Mouse (Mus musculus) lung, postnatal 36 days (tissue): ENCODE data around the gene Olfr1280.
"Not testable (repeated sequence)": the region's sequence is repeated elsewhere in the genome, so short reads cannot be mapped to it uniquely, and the experiment has no call there.

Experiments
- DNase-seq: peaks from one replicate; pipeline ENCODE4 v3.0.0; 2022; ENCODE audit warnings: mixed read lengths

Gene Olfr1280

GRCm38 (mm10) chr2:111313717-111314116 lies at the start of gene Olfr1280:
Gene Olfr1280 (plus strand): TSS chr2:111314017.
- no peak for DNase-seq

DNA sequence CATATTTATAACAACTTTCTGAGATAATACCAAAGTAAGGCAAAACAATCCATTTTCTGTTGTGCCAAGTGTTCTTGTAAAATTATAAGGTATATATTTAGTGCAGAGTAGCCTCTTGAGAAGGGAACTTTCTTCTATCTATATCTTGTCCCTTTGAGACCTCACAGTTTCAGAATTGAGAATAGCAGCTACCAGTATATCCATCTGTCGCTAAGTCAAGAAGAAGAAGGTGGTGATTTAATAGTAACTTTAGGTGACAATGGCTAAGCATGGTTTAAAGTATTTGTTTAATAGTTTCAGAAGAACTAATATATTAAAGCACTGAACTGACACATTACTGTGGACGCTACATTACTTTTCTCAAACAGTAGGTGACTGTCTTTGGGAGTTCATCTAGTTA lies 39.8 kb upstream of the Olfr1280 start, which contains the start of gene Olfr1277:
Gene Olfr1277, minus strand, starts transcription at position 101 of the 400 bp plus-strand sequence.
- no peak for DNase-seq

GRCm38 (mm10) chr2:111289836-111290235 lies 24.0 kb upstream of the Olfr1280 start, which contains the start of gene Olfr1278:
Gene Olfr1278 (plus strand): TSS chr2:111290136.
- no peak for DNase-seq

GRCm38 (mm10) chr2:111298541-111298940 lies 15.3 kb upstream of the Olfr1280 start:
- no peak for DNase-seq

GRCm38 (mm10) chr2:111300374-111300773 lies 13.4 kb upstream of the Olfr1280 start, which contains the start of gene Olfr1279:
Gene Olfr1279 (plus strand): TSS chr2:111300635.
- no peak for DNase-seq

DNA sequence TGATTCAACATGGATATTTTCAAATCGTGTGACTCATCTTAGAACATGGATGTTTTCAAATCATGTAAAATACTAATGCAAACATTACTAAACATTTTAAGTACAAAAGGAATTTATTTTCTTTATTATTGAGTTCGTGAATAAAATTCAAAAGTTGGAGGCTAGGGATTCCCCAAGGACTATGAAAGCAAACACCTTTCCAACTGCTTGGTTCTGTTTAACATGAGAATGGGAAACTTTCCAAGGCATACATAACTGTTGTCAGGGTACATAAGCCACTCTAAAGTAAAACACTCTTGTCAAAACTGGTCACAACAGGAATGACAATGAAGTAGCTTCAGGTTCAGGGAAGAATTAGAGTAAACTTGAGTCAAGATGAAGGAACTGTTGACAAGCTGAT lies 12.4 kb downstream of the Olfr1280 start, which contains the start of gene Olfr1281:
Gene Olfr1281, plus strand, starts transcription at position 301 of the 400 bp plus-strand sequence.
- no peak for DNase-seq

DNA sequence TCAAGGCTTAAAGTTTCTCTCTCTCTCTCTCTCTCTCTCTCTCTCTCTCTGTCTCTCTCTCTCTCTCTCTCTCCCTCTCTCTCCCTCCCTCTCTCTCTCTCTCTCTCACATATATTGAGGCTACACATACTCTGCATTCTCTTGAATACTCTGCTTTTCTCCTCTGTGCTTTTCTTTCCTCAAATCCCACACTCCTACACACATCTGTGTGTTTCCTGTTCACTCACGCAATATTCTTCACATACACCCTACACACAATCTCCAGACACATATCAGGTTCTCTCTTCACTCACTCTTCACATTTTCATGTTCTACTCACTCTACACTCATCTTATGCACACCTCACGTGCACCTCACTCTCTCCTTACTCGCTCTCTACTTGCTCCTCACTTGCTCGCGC lies 19.9 kb downstream of the Olfr1280 start:
- DNase-seq = not testable (repeated sequence)

DNA sequence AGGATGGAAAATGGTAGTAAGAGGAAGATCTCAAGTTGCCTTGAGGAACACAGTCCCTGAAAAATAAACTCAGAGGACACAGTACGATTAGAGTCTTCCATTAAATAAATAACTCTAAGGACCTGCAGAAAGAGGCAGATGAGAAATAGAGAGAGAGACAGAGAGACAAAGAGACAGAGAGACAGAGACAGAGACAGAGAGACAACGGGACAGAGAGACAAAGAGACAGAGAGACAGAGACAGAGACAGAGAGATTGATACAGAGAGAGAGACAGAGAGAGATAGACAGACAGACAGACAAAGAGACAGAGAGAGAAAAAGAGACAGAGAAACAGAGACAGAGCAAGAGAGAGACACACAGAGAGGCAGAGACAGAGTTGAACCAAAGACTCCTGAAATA lies 22.2 kb downstream of the Olfr1280 start, which contains the start of gene Olfr1282:
Gene Olfr1282, minus strand, starts transcription at position 101 of the 400 bp plus-strand sequence.
- no peak for DNase-seq

GRCm38 (mm10) chr2:111366490-111366889 lies 52.7 kb downstream of the Olfr1280 start, which contains the start of gene Olfr1283:
Gene Olfr1283 (plus strand): TSS chr2:111366790.
- DNase-seq = no peak

DNA sequence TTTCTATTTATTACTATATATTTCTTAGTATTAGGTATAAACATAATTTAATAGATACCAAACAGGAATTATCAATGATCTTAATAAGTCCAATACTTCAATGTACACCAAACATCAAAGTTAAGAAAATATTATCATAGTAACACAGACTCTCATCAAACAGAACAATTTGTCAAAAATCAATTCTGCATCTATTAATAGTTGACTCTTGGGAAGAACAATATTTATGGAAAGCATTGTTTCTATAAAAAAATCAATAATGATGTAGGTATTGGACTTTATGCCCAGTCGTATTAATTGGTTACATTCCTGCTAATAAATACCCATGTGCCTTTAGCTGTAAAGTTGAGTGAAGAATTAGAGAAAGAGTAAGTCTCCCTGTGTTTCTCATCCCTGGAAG lies 61.4 kb downstream of the Olfr1280 start, which contains the start of gene Olfr1284:
Gene Olfr1284, plus strand, starts transcription at position 301 of the 400 bp plus-strand sequence.
- no peak for DNase-seq
